Mouse (Mus musculus) kidney, adult 2 months (tissue): Measurements from ENCODE around the gene Ap5s1. TPM values are rescaled to one million over a fixed set of nuclear protein-coding genes. Genes with fewer than 3 reads are reported as not detected.

Experiments
- DNase-seq: peaks from one replicate; pipeline ENCODE4 v3.0.0; 2021
- H3K27ac ChIP-seq: fragments of 200-500 bp; 2 replicates; pipeline ENCODE4 v1.5.1; 2012; ENCODE audit warnings: low read depth, low read length, control low read depth, inconsistent platforms; ENCODE audit not compliant: insufficient read depth
- H3K27me3 ChIP-seq: fragments of 200-500 bp; replicated peaks from 2 replicates; pipeline ENCODE4 v1.6.1; 2012; ENCODE audit warnings: mild to moderate bottlenecking, moderate library complexity, low read length, inconsistent platforms; ENCODE audit not compliant: control insufficient read depth, insufficient read depth
- H3K36me3 ChIP-seq: fragments of 200-500 bp; 2 replicates; pipeline ENCODE4 v1.6.1; 2012; ENCODE audit warnings: mild to moderate bottlenecking, moderate library complexity, low read length, inconsistent platforms; ENCODE audit not compliant: control insufficient read depth, insufficient read depth
- H3K4me1 ChIP-seq: fragments of 200-500 bp; 2 replicates; pipeline ENCODE4 v1.6.1; 2011; ENCODE audit warnings: low read length; ENCODE audit not compliant: control insufficient read depth, insufficient read depth
- H3K4me3 ChIP-seq: fragments of 200-500 bp; 2 replicates; pipeline ENCODE4 v1.5.1; 2011; ENCODE audit warnings: mild to moderate bottlenecking, low read depth, low read length, control low read depth; ENCODE audit not compliant: insufficient read depth
- CTCF ChIP-seq: fragments of 200-500 bp; conservative IDR thresholded peaks from 2 replicates; pipeline ENCODE4 v1.5.1; 2011; ENCODE audit warnings: low read depth, mild to moderate bottlenecking, control low read depth, low read length, moderate library complexity, mixed read lengths; ENCODE audit not compliant: insufficient read depth, insufficient read length
- POLR2A ChIP-seq: fragments of 200-500 bp; IDR thresholded peaks from one replicate; pipeline ENCODE4 v1.6.1; 2011; ENCODE audit warnings: low read depth, low read length, control low read depth
- WGBS: fragments of 180-500 bp; shearing (Covaris S2); methylation state at CpG from one replicate; pipeline ENCODE4 v1.1.7; 2018; 5-methylcytosine and 5-hydroxymethylcytosine counted together
- polyA plus RNA-seq: library from polyadenylated mRNA; depleted of rRNA; stranded (reverse); fragments of >200 nt; gene quantifications from 2 replicates; pipeline ENCODE4 v1.2.3, GENCODE M21; 2012; rRNA removed

The Ap5s1 gene
- 48.5 and 51.6 TPM in 2 replicates for polyA plus RNA-seq

- H3K36me3 ChIP-seq = no peaks in the 10 kb centered on the region
- WGBS = 78% methylated on average over 4 of the region's 4 CpGs
- no peak within 1 kb of the TSS for H3K4me3 ChIP-seq
- no peaks in the 10 kb centered on the region for H3K27me3 ChIP-seq
- DNase-seq = no peak
- H3K27ac ChIP-seq = no peak within 1 kb of the TSS
- peaks cover 16% of the 10 kb centered on the region; the same call in 1 of the 2 replicates for H3K4me1 ChIP-seq
- TF ChIP-seq POLR2A = no peak
- TF ChIP-seq CTCF = no peak
Observed at GRCm38 (mm10) chr2:131206778-131207177, at the start of gene Ap5s1. Ap5s1 (plus strand) TSS chr2:131207078.

- DNase-seq = peak; percentile 28
- no peaks in the 10 kb centered on the region for H3K36me3 ChIP-seq
- H3K4me3 ChIP-seq = peak overlapping the region; percentile 66
- no peaks in the 10 kb centered on the region for H3K27me3 ChIP-seq
- H3K27ac ChIP-seq = no peak overlapping the region
- TF ChIP-seq CTCF (no peak), POLR2A (no peak)
- H3K4me1 ChIP-seq = peaks cover 2% of the 10 kb centered on the region; the same call in 1 of the 2 replicates
- WGBS = under 1% methylated on average over 18 of the region's 18 CpGs
Observed at GRCm38 (mm10) chr2:131159491-131159910, 47.4 kb upstream of the Ap5s1 start.

GRCm38 (mm10) chr2:131159938-131160581 is 46.8 kb upstream of the Ap5s1 start, which contains the start of gene 1700037H04Rik:
1700037H04Rik (minus strand) TSS chr2:131160081.
- DNase-seq = peak; percentile 99
- Histone ChIP-seq H3K36me3 (no peaks in the 10 kb centered on the region), H3K4me3 (peak within 1 kb of the TSS; percentile 66), H3K27ac (peak within 1 kb of the TSS; percentile 59), H3K4me1 (peaks cover 3% of the 10 kb centered on the region; the same call in 1 of the 2 replicates), H3K27me3 (no peaks in the 10 kb centered on the region)
- TF ChIP-seq POLR2A (peak; percentile 87), CTCF (no peak)
- WGBS = under 1% methylated on average over 54 of the region's 54 CpGs

GRCm38 (mm10) chr2:131160671-131161111 is 46.2 kb upstream of the Ap5s1 start:
- no peaks in the 10 kb centered on the region for H3K27me3 ChIP-seq
- TF ChIP-seq POLR2A (no peak), CTCF (peak; percentile 25; the same call in 1 of the 2 replicates)

GRCm38 (mm10) chr2:131163924-131164323 is 43.0 kb upstream of the Ap5s1 start:
- Histone ChIP-seq H3K27ac (peak overlapping the region; percentile 94), H3K4me3 (peak overlapping the region; percentile 45), H3K27me3 (no peaks in the 10 kb centered on the region), H3K4me1 (peaks cover 8% of the 10 kb centered on the region; the same call in 1 of the 2 replicates), H3K36me3 (no peaks in the 10 kb centered on the region)
- WGBS = 51% methylated on average over 7 of the region's 7 CpGs
- TF ChIP-seq POLR2A (no peak), CTCF (no peak)
- DNase-seq = peak; percentile 92

More at GRCm38 (mm10) chr2:131160671-131161111, 46.2 kb upstream of the Ap5s1 start:
- Histone ChIP-seq H3K4me1 (peaks cover 3% of the 10 kb centered on the region; the same call in 1 of the 2 replicates), H3K4me3 (peak overlapping the region; percentile 55), H3K27ac (peak overlapping the region; percentile 59), H3K36me3 (no peaks in the 10 kb centered on the region)
- peak; percentile 67 for DNase-seq
- WGBS = 3% methylated on average over 17 of the region's 17 CpGs

GRCm38 (mm10) chr2:131166172-131166571 is 40.7 kb upstream of the Ap5s1 start:
- TF ChIP-seq CTCF = no peak
- DNase-seq = no peak

GRCm38 (mm10) chr2:131167984-131168383 is 38.9 kb upstream of the Ap5s1 start:
- H3K36me3 ChIP-seq = no peaks in the 10 kb centered on the region
- no peak overlapping the region for H3K4me3 ChIP-seq
- no peak for DNase-seq
- TF ChIP-seq POLR2A (no peak), CTCF (no peak)
- H3K4me1 ChIP-seq = peaks cover 8% of the 10 kb centered on the region; the same call in 1 of the 2 replicates
- no peak overlapping the region for H3K27ac ChIP-seq
- H3K27me3 ChIP-seq = no peaks in the 10 kb centered on the region
- 47% methylated on average over 6 of the region's 6 CpGs for WGBS

More at GRCm38 (mm10) chr2:131166172-131166571, 40.7 kb upstream of the Ap5s1 start:
- H3K27ac ChIP-seq = peak overlapping the region; percentile 9; the same call in 1 of the 2 replicates
- H3K4me3 ChIP-seq = no peak overlapping the region
- H3K36me3 ChIP-seq = no peaks in the 10 kb centered on the region
- H3K4me1 ChIP-seq = peaks cover 8% of the 10 kb centered on the region; the same call in 1 of the 2 replicates
- 77% methylated on average over 2 of the region's 2 CpGs for WGBS
- no peaks in the 10 kb centered on the region for H3K27me3 ChIP-seq
